Mouse (Mus musculus) layer of hippocampus, postnatal 36 days (tissue): ENCODE results near the gene Rcsd1. TPM values are rescaled to one million over a fixed set of nuclear protein-coding genes. Genes with fewer than 3 reads are reported as not detected.

Source experiments
- DNase-seq, 2 experiments: peaks; one replicate each; pipeline ENCODE4 v3.0.0; 2022
- microRNA-seq, 2 experiments: library from miRNA; unstranded; fragments of <30 nt; microRNA quantifications; one replicate each; pipeline ENCODE4 v1.2.0; 2021
- total RNA-seq, 2 experiments: library from RNA; stranded (reverse); gene quantifications; 2 replicates each; pipeline ENCODE4 v1.2.3; 2021

Rcsd1 gene
- total RNA-seq, 2 experiments from 2014 or later, result 3.7 to 4.8 TPM

DNA sequence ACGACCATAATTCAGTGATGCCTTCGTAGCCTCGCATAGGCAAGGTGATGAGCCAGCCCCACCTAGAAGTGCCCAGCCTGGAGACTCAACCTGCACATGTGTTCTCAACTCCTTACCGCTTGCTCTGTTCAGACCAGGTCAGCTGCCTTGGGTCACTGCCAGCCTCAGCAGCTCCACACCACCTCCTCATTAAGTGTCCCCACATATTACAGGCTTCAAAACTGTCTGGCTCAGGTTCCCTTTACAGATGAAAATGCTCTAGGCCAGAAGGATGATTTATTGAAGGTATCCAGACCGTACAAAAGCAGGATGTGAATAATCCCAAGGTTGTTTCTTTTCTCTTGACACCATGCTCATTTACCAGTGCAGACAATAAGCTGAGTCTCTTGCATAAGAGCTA is 83.7 kb downstream of the Rcsd1 start:
- no peak for DNase-seq

DNA sequence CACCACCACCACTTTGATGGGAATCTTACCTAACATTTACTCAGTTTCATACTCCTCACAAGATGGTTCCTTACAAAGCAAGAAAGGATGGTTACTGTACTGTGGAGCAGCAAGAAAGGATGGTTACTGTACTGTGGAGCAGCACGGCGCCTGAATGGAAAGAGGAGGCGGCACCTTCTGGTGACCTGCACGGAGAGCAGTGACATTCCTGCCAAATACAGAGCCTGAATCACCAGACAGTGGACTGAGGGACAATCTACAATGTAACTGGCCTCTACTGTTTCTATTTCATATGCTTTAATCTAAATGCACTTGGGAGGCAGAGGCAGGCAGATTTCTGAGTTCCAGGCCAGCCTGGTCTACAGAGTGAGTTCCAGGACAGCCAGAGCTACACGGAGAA is 84.5 kb downstream of the Rcsd1 start:
- DNase-seq, result no peak

DNA sequence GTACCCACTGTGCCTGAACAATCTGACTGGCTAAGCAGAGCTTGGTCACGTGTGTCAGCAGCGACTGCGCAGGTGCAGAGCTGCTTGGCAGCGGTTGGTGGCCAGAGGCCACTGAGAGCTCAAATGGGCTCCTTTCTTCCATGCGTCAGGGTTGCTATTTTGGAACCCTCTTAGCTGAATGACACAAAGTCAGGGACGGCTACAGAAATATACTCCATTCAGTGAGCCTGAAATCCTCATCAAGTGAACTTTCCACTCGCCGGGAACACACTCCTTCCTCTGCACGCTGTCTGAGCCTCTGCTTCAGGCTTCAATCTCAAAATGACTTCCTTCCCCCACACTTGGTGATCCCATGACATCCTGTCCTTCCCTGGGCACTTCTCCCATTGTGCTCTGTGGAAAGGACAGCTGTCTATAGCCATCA is 91.3 kb downstream of the Rcsd1 start:
- DNase-seq, result peak; percentile 29 to 37

DNA sequence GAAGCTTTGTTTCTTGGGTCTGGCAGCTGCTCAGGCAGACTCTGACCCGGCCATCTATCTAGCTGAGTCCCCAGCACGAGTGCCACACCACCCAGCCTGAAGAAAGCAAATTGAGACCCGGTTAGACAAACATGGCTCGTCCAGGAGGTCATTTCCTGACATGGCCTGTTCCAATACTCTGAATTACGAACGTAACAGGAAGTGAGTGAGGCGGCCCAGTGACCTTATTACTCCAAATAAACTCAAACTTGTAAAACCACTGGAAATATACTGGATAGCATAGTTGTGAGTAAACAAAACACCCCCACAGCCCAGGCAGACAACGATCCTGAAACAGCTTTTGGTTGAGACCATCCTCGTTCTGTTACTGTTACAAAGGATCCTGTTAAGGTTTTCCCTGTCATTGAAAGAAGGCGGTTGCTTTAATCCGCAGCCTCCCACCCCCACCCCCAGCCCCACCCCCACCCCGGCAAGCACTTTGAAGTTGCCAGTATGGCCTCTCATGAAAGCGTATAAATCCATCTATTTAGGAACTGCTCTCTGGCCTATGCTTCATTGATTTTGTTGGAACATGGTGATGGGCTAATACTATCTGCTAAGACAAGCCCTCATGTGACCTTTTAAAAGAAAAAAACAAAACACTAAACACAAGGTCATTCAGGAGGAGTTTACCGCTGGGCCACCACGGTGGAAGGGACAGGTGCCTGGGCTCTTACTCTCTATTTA is 92.2 kb downstream of the Rcsd1 start:
- DNase-seq, result no peak

DNA sequence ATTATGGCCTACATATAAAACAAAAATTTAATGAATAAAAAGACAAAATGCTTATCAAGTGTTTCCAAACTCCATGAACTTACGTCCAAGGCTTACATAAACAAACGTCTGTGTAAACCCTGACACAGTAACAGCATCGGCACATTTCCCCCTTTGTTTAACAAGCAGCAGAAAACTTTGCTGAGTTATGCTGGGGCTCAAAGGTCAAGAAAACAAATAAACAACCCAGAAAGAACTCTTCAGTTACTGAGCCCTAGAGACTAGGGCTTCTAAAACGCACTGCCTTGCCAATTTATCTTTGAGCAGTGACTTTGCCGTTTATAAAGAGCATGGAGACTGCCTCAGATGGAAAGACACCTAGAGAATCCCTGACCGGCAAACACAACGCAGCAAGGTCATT is 92.9 kb downstream of the Rcsd1 start:
- DNase-seq, result no peak

DNA sequence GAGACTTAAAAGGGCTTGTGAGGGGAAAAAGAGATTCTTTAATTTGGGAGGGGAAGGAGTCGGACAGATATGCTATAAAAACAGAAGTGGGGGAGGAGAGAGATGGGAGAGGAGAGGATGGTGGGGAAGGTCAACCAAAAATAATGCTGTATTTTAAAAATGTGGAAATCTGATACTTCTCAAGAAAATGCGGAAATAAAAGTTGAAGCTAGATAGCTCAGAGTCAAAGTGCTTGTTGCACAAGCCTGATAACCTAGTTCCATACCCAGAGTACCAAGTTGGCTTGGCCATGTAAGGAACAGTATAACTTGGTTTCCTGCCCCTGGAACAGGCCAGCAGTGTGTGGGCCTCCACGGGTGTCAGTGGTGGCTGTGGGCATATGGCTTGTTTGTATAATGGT is 94.8 kb downstream of the Rcsd1 start:
- no peak for DNase-seq

DNA sequence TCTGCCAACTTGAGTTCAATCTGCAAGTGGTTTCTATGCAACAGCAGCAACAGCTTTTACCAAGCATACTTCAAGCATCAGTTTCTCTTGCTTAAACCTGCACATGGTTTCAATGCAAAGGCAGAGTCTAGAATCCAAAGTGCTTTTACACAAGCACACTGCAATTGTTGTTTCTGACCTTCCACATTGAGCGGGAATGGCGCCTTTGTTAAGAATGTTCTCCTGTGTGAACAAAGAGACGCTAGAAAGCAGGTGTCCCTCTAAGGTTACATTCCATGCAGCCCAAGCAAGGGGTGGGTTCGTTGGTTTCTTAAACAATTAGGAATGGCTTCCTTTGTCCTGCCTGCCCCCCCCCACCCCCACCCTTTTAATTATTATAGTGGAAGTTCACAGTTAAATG is 95.6 kb downstream of the Rcsd1 start:
- no peak for DNase-seq

DNA sequence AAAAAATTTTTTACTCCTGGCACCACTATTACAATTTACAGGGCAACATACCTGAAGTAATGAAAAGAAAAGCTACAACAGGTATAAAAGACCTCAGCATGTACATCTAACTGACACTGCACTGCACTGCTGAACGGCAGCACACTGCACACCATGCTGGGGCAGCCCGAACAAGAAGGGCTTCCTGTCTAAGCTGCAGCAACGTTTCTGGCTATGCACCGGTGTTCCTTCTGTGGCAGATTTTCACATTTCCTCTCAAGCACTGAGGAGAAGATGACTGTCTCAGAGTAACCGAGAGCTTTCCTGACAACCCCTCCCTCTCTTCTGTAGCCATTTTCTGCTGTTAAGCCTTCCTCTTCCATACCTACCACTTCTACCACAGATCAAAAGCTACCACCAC is 96.8 kb downstream of the Rcsd1 start:
- no peak for DNase-seq

DNA sequence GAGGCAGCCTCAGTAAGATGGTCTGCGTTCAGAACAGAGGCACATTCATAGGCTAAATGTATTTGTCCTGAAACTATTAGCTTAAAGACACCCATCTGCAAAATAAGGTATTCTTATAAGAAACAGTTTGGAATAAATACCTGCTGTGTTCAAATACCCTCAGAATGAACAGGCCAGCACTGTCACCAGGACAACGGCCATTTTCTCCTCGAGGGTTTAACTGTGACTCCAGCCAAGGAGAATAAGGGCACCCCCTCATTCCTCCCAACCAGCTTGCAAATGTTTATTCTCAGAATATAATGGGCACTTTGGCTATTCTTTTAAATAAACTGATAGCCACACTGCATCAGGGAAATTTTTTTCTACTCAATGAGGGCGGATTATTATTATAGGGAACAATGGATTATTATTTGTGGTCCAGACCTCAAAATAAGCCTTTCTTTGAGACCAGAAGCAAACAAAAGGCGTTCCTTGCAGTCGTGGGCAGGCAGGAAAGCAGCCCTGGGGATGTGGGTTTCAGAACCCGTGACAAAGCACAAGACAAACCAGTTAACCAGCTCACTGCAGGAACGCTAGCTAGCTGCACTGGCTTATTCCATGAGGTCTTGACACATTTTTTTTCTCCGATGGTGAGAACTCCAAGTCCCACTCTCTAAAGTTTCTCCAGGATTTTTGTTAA is 99.1 kb downstream of the Rcsd1 start:
- DNase-seq, result no peak

DNA sequence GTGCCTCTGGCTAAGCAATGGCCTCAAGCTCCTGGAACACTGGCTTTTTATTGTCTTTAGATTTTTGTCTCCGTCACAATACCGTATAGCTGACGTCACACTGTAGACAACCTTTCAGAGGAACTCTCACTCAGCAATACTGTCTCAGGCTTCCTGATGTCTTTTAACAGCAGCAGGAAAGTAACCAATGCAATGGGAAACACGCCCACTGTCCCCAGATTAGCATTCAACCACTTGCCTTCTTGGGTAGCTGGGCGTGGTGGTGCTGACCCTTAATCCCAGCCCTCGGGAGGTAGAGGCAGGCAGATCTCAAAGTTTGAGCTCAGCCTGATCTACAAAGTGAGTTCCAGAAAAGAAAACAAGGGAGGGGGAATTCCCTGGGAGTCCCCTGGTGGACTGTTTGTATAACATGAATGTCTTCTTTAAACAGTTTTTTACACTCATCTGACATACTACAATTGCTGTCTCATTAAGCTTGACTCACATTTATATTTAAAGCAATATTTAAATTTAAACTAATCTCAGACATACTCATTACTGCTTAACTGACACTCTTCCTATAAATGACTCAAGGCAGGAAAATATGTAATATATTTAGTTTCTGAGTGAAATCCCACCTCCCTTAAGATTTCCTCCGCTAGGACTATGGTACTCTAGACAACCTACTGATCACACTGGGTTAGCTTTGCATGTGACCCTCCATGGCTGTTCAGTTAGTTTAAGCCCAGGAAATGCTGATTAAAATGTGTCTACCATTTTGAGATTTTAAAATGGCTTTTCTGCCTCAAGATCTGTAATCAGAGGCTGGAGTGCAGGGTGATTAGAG is 99.8 kb downstream of the Rcsd1 start:
- DNase-seq, result no peak

DNA sequence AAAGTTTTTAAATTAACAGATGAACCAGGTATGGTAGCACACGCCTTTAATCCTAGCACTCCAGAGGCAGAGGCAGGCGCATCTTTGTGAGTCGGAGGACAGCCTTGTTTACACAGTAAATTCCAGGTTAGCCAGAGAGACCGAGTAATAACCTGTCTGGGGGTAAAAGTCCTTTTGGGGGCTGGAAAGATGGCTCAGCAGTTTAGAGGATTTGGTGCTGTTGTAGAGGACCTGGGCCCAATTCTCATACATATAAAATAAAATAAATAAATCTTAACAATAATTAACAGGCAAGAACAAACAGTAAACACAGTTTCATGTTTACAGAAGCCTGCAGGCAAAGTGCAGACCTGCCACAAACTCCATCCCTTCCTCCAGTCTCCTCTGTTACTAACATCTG is 100.7 kb downstream of the Rcsd1 start:
- DNase-seq, result no peak

DNA sequence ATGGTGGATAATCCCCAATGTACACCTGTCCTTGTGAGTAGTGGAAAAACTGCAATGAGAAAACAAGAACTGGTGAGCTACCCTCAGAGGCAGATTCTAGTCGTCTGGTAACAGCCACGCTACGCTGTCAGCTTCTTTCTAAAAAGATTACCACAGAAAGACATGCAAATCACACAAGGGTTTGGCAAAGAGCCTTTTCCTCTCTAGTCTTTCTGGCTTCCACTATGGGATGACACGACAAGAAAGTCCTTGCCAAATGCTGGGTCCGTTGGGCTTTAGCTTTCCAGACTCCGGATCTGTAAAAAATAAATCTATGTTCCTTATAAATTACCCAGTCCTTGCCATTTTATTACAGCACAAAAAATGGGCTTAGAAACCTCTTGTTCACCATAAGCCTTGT is 103.8 kb downstream of the Rcsd1 start:
- no peak for DNase-seq

DNA sequence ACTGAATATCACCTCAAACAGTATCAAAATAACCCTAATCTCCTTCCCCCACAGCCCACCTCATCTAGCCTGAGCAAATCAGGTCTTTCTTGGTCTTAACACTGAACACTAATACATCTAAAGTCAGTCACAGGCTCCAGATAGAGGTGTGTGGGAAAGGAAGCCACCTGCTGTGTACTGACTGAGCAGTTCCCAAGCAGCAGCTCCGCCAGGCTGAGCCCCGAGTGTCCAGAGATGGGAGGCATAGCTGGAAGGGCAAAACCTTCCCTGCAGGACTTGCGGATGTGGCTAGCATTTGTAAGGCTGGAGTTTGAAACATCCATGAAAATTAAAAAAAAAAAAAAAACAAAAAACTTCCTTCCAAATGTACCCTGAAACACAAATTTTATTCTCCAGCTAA is 104.4 kb downstream of the Rcsd1 start:
- DNase-seq, result no peak

DNA sequence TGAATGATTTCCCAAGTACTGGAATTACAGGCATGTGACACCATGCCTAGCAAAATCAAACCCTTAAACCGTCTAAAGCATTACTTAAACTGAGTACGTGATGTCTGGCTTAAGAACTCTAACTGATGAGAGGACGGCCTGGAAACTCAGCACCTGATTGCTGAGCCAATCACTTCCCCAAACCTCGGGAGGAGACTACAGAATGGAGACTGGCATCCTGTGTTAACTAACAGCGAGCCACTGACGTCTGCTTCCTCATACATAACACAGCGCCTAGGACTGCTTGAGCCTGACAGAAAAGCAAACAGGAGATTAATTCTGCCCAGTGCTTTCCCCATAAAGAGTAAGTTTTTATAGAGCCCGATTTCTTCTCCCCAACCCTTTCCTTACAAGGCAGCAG is 105.4 kb downstream of the Rcsd1 start:
- no peak for DNase-seq

DNA sequence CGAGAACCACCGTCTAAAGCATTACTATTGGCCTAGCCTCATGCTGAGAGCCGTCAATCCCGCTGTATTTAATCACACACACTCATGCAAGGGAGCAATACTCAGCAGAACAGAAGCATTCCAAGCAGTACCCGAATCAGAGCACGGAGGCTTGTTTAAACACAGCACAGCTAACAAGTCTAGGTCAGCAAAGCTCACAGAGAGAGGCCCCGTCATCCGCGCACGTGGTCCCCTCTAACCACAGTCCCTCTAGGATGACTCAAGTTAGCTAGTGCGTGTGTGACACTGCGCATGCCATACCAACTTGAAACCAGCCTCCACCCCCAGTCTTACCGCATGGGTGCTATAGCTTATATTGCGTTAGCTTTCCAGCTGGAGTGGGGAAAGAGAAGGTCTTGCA is 106.3 kb downstream of the Rcsd1 start:
- DNase-seq, result no peak

DNA sequence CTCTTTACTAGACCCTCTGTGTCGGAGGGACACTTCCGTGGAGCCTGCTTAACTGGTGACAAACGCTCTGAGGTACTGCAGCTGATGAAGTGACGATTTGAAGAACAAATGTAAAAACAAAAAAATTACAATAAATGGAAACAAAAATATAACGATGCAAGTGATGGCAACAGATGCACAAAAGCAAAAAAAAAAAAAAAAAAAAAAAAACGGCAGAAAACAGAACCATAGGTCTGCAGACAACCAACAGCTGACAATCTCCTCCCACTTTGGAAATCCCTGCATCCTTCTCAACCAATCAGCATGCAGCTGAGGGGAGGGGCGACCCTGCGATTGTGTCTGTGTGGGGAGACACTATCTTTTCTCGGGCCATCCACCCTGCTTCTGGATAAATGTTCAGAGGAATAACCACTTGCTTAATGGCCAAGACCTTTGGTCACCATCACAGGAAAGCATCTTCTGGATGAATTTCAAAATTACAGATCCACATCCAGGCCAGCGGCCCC is 107.7 kb downstream of the Rcsd1 start:
- DNase-seq, result no peak

Small RNAs within 50 kb of the gene (microRNA-seq; reads per million reads assigned to microRNA genes)
- 0 reads per million in 2 experiments for gene Gm44458

Other genes starting within 250 kb of the Rcsd1 start
- 10 to 100 TPM; 87.4 to 91.4 TPM for gene Dcaf6, start 249.3 kb downstream of the Rcsd1 start, total RNA-seq
- gene Mpc2, start 249.1 kb downstream of the Rcsd1 start, total RNA-seq, result 100 to 1,000 TPM; 138 to 150 TPM
- under 1 TPM; 0.42 to 0.63 TPM for gene Adcy10, start 224.6 kb downstream of the Rcsd1 start, total RNA-seq
- gene Mpzl1, start 75.2 kb downstream of the Rcsd1 start, total RNA-seq, result 10 to 100 TPM; 35.7 to 39.6 TPM
- 10 to 100 TPM; 21.3 to 35.2 TPM for gene Creg1, start 54.0 kb upstream of the Rcsd1 start, total RNA-seq
- not detected for gene Cd247, start 78.9 kb upstream of the Rcsd1 start, total RNA-seq